Comparison of ENCODE assay signal across 8 mouse cellular contexts in genomic region chr1:93343504-93344047, GRCm38 (mm10). TPM values are rescaled to one million over a fixed set of nuclear protein-coding genes. Genes with fewer than 3 reads are reported as not detected.
DNase-seq lines count a peak whose midpoint lies in the region; ATAC-seq and TF ChIP-seq lines count a peak whose summit lies in the region.

No protein-coding gene starts in this region.

- no peaks in the 10 kb centered on the region for H3K27me3 ChIP-seq in E14TG2a.4 (ENCODE audit: insufficient read depth, low read length)
- no peaks in the 10 kb centered on the region for H3K27me3 ChIP-seq in forebrain, embryonic 11.5 days (ENCODE audit: control insufficient read depth, insufficient read depth, low read length)
- no peaks in the 10 kb centered on the region for H3K27me3 ChIP-seq in heart, embryonic 16.5 days (ENCODE audit: control insufficient read depth, insufficient read depth, low read length)
- H3K27me3 ChIP-seq in liver, embryonic 16.5 days (ENCODE audit: control insufficient read depth, insufficient read depth, low read depth, low read length): no peaks in the 10 kb centered on the region
- H3K27me3 ChIP-seq in neural tube, embryonic 15.5 days (replicated peaks): no peaks in the 10 kb centered on the region

- ATAC-seq in forebrain, embryonic 11.5 days (replicated peaks; ENCODE audit: low FRiP score): peak; percentile 96
- peak; percentile 96 for ATAC-seq in heart, embryonic 16.5 days (replicated peaks; ENCODE audit: extremely low read depth, insufficient read depth, low FRiP score)
- ATAC-seq in liver, embryonic 16.5 days (ENCODE audit: low read depth): peak; percentile 90
- peak; percentile 99 for ATAC-seq in neural tube, embryonic 15.5 days (ENCODE audit: low FRiP score)

- no peaks in the 10 kb centered on the region for H3K9me3 ChIP-seq in E14TG2a.4 (ENCODE audit: low read length)
- no peaks in the 10 kb centered on the region for H3K9me3 ChIP-seq in forebrain, embryonic 11.5 days (ENCODE audit: control insufficient read depth, low read length)
- no peaks in the 10 kb centered on the region for H3K9me3 ChIP-seq in heart, embryonic 16.5 days (replicated peaks; ENCODE audit: control insufficient read depth, low read length)
- no peaks in the 10 kb centered on the region for H3K9me3 ChIP-seq in liver, embryonic 16.5 days (replicated peaks; ENCODE audit: control insufficient read depth, low read length)
- no peaks in the 10 kb centered on the region for H3K9me3 ChIP-seq in neural tube, embryonic 15.5 days (replicated peaks)

- peaks cover 21% of the 10 kb centered on the region for H3K4me1 ChIP-seq in E14TG2a.4 (replicated peaks; ENCODE audit: low read depth, low read length)
- H3K4me1 ChIP-seq in forebrain, embryonic 11.5 days (replicated peaks; ENCODE audit: control insufficient read depth, insufficient read depth, low read length): peaks cover 5% of the 10 kb centered on the region
- H3K4me1 ChIP-seq in heart, embryonic 16.5 days (ENCODE audit: control insufficient read depth, insufficient read depth, low read length): peaks cover 15% of the 10 kb centered on the region
- peaks cover 13% of the 10 kb centered on the region for H3K4me1 ChIP-seq in liver, embryonic 16.5 days (ENCODE audit: control insufficient read depth, low read depth, low read length)
- H3K4me1 ChIP-seq in neural tube, embryonic 15.5 days: peaks cover 24% of the 10 kb centered on the region

- DNase-seq in c-Kit-positive CD71-positive TER-119-negative erythroid progenitor cells, embryonic 14.5 days (ENCODE audit: low read depth): peak; percentile 95
- peak; percentile 95 for DNase-seq in forebrain, embryonic 11.5 days (ENCODE audit: low spot score)
- peak; percentile 96 to 97 for DNase-seq in kidney, postnatal 36 days
- DNase-seq in thymus, adult 18-20 months: peak; percentile 89 to 92

- H3K4me2 ChIP-seq in forebrain, embryonic 11.5 days (ENCODE audit: low read depth, low read length, severe bottlenecking): peak overlapping the region; percentile 70
- H3K4me2 ChIP-seq in heart, embryonic 16.5 days (ENCODE audit: low read depth, low read length): peak overlapping the region; percentile 96
- peak overlapping the region; percentile 94 for H3K4me2 ChIP-seq in liver, embryonic 16.5 days (ENCODE audit: low read depth, low read length)
- peak overlapping the region; percentile 93 for H3K4me2 ChIP-seq in neural tube, embryonic 15.5 days

- H3K4me3 ChIP-seq in E14TG2a.4 (replicated peaks; ENCODE audit: low read length): peak overlapping the region; percentile 100
- H3K4me3 ChIP-seq in forebrain, embryonic 11.5 days (ENCODE audit: low read depth, low read length): peak overlapping the region; percentile 94
- H3K4me3 ChIP-seq in heart, embryonic 16.5 days (ENCODE audit: low read length): peak overlapping the region; percentile 84
- H3K4me3 ChIP-seq in liver, embryonic 16.5 days (ENCODE audit: low read depth, low read length): peak overlapping the region; percentile 99
- H3K4me3 ChIP-seq in neural tube, embryonic 15.5 days (replicated peaks): peak overlapping the region; percentile 75

- no peak for TF ChIP-seq CTCF in E14TG2a.4 (conservative IDR thresholded peaks at IDR 0.05; ENCODE audit: low read length)

- peaks cover 40% of the 10 kb centered on the region for H3K36me3 ChIP-seq in E14TG2a.4 (ENCODE audit: insufficient read depth, low read length)
- H3K36me3 ChIP-seq in forebrain, embryonic 11.5 days (ENCODE audit: control insufficient read depth, insufficient read depth, low read length): no peaks in the 10 kb centered on the region; the same call in 1 of the 2 replicates
- H3K36me3 ChIP-seq in heart, embryonic 16.5 days (ENCODE audit: control insufficient read depth, insufficient read depth): peaks cover 12% of the 10 kb centered on the region
- H3K36me3 ChIP-seq in liver, embryonic 16.5 days (ENCODE audit: control insufficient read depth, insufficient read depth): peaks cover 5% of the 10 kb centered on the region; the same call in 1 of the 2 replicates
- H3K36me3 ChIP-seq in neural tube, embryonic 15.5 days: peaks cover 19% of the 10 kb centered on the region

- WGBS in forebrain, embryonic 11.5 days: 0% methylated on average over 39 of the region's 39 CpGs
- WGBS in heart, embryonic 16.5 days: under 1% methylated on average over 39 of the region's 39 CpGs
- under 1% methylated on average over 39 of the region's 39 CpGs for WGBS in liver, embryonic 16.5 days (ENCODE audit: insufficient replicate concordance)
- under 1% methylated on average over 39 of the region's 39 CpGs for WGBS in neural tube, embryonic 15.5 days

- H3K9ac ChIP-seq in forebrain, embryonic 11.5 days (ENCODE audit: low read length): peak overlapping the region; percentile 84
- peak overlapping the region; percentile 87 for H3K9ac ChIP-seq in heart, embryonic 16.5 days (ENCODE audit: low read length)
- peak overlapping the region; percentile 91 for H3K9ac ChIP-seq in liver, embryonic 16.5 days (ENCODE audit: low read depth, low read length)
- H3K9ac ChIP-seq in neural tube, embryonic 15.5 days (replicated peaks): peak overlapping the region; percentile 78

- no peak overlapping the region for H3K27ac ChIP-seq in forebrain, embryonic 11.5 days (ENCODE audit: low read depth, low read length)
- H3K27ac ChIP-seq in heart, embryonic 16.5 days (ENCODE audit: low read length): peak overlapping the region; percentile 56
- H3K27ac ChIP-seq in liver, embryonic 16.5 days (ENCODE audit: low read length): peak overlapping the region; percentile 67
- H3K27ac ChIP-seq in neural tube, embryonic 15.5 days (replicated peaks): peak overlapping the region; percentile 73

RNA-seq across cellular contexts. Expression of gene Pask, which starts 0.3 kb away (rescaled TPM):
- polyA plus RNA-seq in forebrain, embryonic 11.5 days (2014; fragmentation: Nextera tagmentation; extraction: Ambion mirVana): 28.2 and 30.0 TPM in 2 replicates
- 7.3 and 7.6 TPM in 2 replicates for polyA plus RNA-seq in heart, embryonic 16.5 days (2015; fragmentation: Nextera tagmentation; extraction: Ambion mirVana)
- 5.7 and 5.9 TPM in 2 replicates for polyA plus RNA-seq in liver, embryonic 16.5 days (2015; fragmentation: Nextera tagmentation; extraction: Ambion mirVana)
- polyA plus RNA-seq in neural tube, embryonic 15.5 days (2015; fragmentation: Nextera tagmentation; extraction: Ambion mirVana): 5.1 and 7.7 TPM in 2 replicates

RNA-seq across cellular contexts. Expression of gene Ppp1r7, which starts 0.9 kb away (rescaled TPM):
- polyA plus RNA-seq in forebrain, embryonic 11.5 days (2014; fragmentation: Nextera tagmentation; extraction: Ambion mirVana): 88.4 and 94.6 TPM in 2 replicates
- polyA plus RNA-seq in heart, embryonic 16.5 days (2015; fragmentation: Nextera tagmentation; extraction: Ambion mirVana): 48.4 and 49.9 TPM in 2 replicates
- 29.4 and 31.9 TPM in 2 replicates for polyA plus RNA-seq in liver, embryonic 16.5 days (2015; fragmentation: Nextera tagmentation; extraction: Ambion mirVana)
- 52.7 and 54.1 TPM in 2 replicates for polyA plus RNA-seq in neural tube, embryonic 15.5 days (2015; fragmentation: Nextera tagmentation; extraction: Ambion mirVana)

RNA-seq across cellular contexts. Expression of gene Ano7, which starts 30.2 kb away (rescaled TPM):
- not detected in 2 replicates for polyA plus RNA-seq in forebrain, embryonic 11.5 days (2014; fragmentation: Nextera tagmentation; extraction: Ambion mirVana)
- polyA plus RNA-seq in heart, embryonic 16.5 days (2015; fragmentation: Nextera tagmentation; extraction: Ambion mirVana): 0.12 and 0.26 TPM in 2 replicates
- 0.12 and 0.14 TPM in 2 replicates for polyA plus RNA-seq in liver, embryonic 16.5 days (2015; fragmentation: Nextera tagmentation; extraction: Ambion mirVana)
- 1.4 TPM in 2 replicates for polyA plus RNA-seq in neural tube, embryonic 15.5 days (2015; fragmentation: Nextera tagmentation; extraction: Ambion mirVana)

RNA-seq across cellular contexts. Expression of gene Mterf4, which starts 37.9 kb away (rescaled TPM):
- polyA plus RNA-seq in forebrain, embryonic 11.5 days (2014; fragmentation: Nextera tagmentation; extraction: Ambion mirVana): 31.0 and 37.8 TPM in 2 replicates
- 21.1 and 23.1 TPM in 2 replicates for polyA plus RNA-seq in heart, embryonic 16.5 days (2015; fragmentation: Nextera tagmentation; extraction: Ambion mirVana)
- polyA plus RNA-seq in liver, embryonic 16.5 days (2015; fragmentation: Nextera tagmentation; extraction: Ambion mirVana): 11.2 and 11.3 TPM in 2 replicates
- 34.2 and 34.6 TPM in 2 replicates for polyA plus RNA-seq in neural tube, embryonic 15.5 days (2015; fragmentation: Nextera tagmentation; extraction: Ambion mirVana)
